Mouse (Mus musculus) heart, postnatal 0 days (tissue): ENCODE data around the gene Shank1. TPM values are rescaled to one million over a fixed set of nuclear protein-coding genes. Genes with fewer than 3 reads are reported as not detected.

ENCODE experiments used
- ATAC-seq: fragments of 200-750 bp; cut with Nextera tagmentation; 2 replicates; pipeline ENCODE4 v1.8.0; 2017; ENCODE audit warnings: low read depth, moderate number of reproducible peaks, moderate library complexity; ENCODE audit not compliant: insufficient read depth
- DNase-seq: peaks from one replicate; pipeline ENCODE4 v3.0.0-alpha.2; 2016; ENCODE audit warnings: low spot score
- H3K27ac ChIP-seq: fragments of 300-500 bp; sonication (generic); 2 replicates; pipeline ENCODE4 v1.5.1; 2014; ENCODE audit warnings: low read depth, mild to moderate bottlenecking
- H3K27me3 ChIP-seq: fragments of 300-500 bp; sonication (generic); 2 replicates; pipeline ENCODE4 v1.6.1; 2014; ENCODE audit warnings: low read length, mixed read lengths; ENCODE audit not compliant: control insufficient read depth, insufficient read depth
- H3K36me3 ChIP-seq: fragments of 300-500 bp; sonication (generic); replicated peaks from 2 replicates; pipeline ENCODE4 v1.6.1; 2014; ENCODE audit warnings: low read length, mixed read lengths; ENCODE audit not compliant: control insufficient read depth, insufficient read depth
- H3K4me1 ChIP-seq: fragments of 300-500 bp; sonication (generic); 2 replicates; pipeline ENCODE4 v1.6.1; 2014; ENCODE audit warnings: antibody characterized with exemption; ENCODE audit not compliant: control insufficient read depth, insufficient read depth
- H3K4me2 ChIP-seq: fragments of 300-500 bp; sonication (generic); 2 replicates; pipeline ENCODE4 v1.6.1; 2014; ENCODE audit warnings: low read depth, mild to moderate bottlenecking, low read length, moderate library complexity
- H3K4me3 ChIP-seq: fragments of 300-500 bp; sonication (generic); 2 replicates; pipeline ENCODE4 v1.5.1; 2014; ENCODE audit warnings: low read depth, low read length
- H3K9ac ChIP-seq: fragments of 300-500 bp; sonication (generic); replicated peaks from 2 replicates; pipeline ENCODE4 v1.6.1; 2014; ENCODE audit warnings: low read depth, low read length, mixed read lengths
- H3K9me3 ChIP-seq: fragments of 300-500 bp; sonication (generic); replicated peaks from 2 replicates; pipeline ENCODE4 v1.6.1; 2016; ENCODE audit warnings: low read length; ENCODE audit not compliant: control insufficient read depth
- CTCF ChIP-seq: IDR thresholded peaks from 2 replicates; pipeline ENCODE4 v1.5.1; 2016; ENCODE audit warnings: antibody characterized with exemption, control low read depth, low read depth
- EP300 ChIP-seq: IDR thresholded peaks from 2 replicates; pipeline ENCODE4 v1.6.1; 2016; ENCODE audit warnings: antibody characterized with exemption, low read depth
- WGBS: fragments of 180-500 bp; shearing (Covaris S2); extraction: QIAGEN DNeasy Blood & Tissue Kit; methylation state at CpG from one replicate; pipeline ENCODE4 v1.1.7; 2014; 5-methylcytosine and 5-hydroxymethylcytosine counted together
- polyA plus RNA-seq: library from polyadenylated mRNA; unstranded; fragments of >200 nt; fragmentation: Nextera tagmentation; extraction: Ambion mirVana; gene quantifications from 2 replicates; pipeline ENCODE4 v1.2.1, GENCODE M21; 2015
- total RNA-seq: library from RNA; depleted of rRNA; stranded (reverse); fragments of >200 nt; gene quantifications from 2 replicates; pipeline ENCODE4 v1.2.3, GENCODE M21; 2014; ENCODE audit warnings: low replicate concordance

Gene Shank1
- total and polyA plus RNA-seq, 2 experiments from 2014 or later: 0.36 to 0.61 TPM

DNA sequence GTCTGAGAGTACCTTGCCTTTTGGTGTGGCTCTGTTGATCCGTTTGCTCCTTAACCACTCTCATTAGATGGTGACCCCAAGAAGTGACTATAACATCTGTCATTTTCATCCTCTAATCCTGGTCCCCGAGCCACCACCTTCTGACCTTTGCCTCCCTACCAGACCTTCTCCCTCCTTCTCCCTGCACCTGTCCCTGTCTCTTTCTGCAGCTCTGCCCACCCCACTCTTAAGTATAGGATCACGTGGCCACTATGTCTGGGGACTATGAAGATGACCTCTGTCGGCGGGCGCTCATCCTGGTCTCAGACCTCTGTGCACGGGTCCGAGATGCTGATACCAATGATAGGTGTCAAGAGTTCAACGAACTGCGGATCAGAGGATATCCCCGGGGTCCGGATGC lies 75.7 kb downstream of the Shank1 start, which contains the start of gene 1700008O03Rik:
1700008O03Rik (minus strand) TSS at position 101 of the 400 bp plus-strand sequence.
- TF ChIP-seq CTCF (no peak), EP300 (no peak)
- DNase-seq (no peak), ATAC-seq (no peak)
- Histone ChIP-seq H3K4me1 (peaks cover 4% of the 10 kb centered on the region), H3K4me2 (peak within 1 kb of the TSS; percentile 87), H3K36me3 (no peaks in the 10 kb centered on the region), H3K4me3 (peak within 1 kb of the TSS; percentile 49), H3K9me3 (0 out of 2 replicates have a peak, but pooled peaks cover under 1% of the 10 kb centered on the region), H3K9ac (0 out of 2 replicates have a peak within 1 kb of the TSS, but pooled peaks have one; percentile 8), H3K27ac (no peak within 1 kb of the TSS), H3K27me3 (peaks cover 15% of the 10 kb centered on the region; the same call in 1 of the 2 replicates)
- WGBS: 71% methylated on average over 12 of the region's 12 CpGs

DNA sequence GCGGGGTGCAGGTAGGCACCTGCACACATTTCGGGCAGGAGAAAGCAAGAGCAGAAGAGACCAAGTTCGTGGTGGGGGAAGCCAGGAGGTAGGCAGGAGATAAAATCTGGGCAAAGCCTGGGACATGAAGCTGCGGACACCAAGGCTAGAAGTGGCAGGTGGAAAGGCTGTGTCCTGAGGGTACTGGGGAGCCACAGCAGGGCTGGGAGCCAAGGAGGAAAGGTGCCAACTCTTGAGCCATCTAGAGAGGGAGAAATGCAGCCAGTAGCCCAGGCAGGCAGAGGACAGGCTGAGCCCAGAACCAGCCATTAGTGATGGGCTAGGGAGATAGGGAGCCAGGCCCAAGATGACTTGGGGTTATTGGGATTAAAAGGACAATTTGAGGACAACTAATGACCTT lies 81.8 kb downstream of the Shank1 start:
- Histone ChIP-seq H3K9ac (no peak overlapping the region), H3K27ac (no peak overlapping the region), H3K9me3 (no peaks in the 10 kb centered on the region), H3K4me2 (no peak overlapping the region), H3K27me3 (0 out of 2 replicates have a peak, but pooled peaks cover 3% of the 10 kb centered on the region), H3K36me3 (no peaks in the 10 kb centered on the region), H3K4me3 (no peak overlapping the region), H3K4me1 (no peaks in the 10 kb centered on the region)
- DNase-seq (no peak), ATAC-seq (no peak)
- WGBS: 74% methylated on average over 4 of the region's 4 CpGs
- TF ChIP-seq EP300: no peak
- no peak for TF ChIP-seq CTCF

DNA sequence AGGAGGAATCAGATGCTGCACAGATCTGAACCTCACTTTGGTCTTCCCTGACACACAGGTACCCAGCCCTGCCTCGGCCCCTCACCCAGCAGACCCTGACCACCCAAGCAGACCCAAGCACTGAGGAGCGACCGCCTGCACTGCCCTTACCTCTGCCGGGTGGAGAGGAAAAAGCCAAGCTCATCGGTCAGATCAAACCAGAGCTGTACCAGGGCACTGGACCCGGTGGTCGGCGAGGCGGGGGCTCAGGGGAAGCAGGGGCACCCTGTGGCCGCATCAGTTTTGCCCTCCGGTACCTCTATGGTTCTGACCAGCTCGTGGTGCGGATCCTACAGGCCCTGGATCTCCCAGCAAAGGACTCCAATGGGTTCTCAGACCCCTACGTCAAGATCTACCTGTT lies 82.3 kb downstream of the Shank1 start:
- ATAC-seq (no peak), DNase-seq (no peak)
- Histone ChIP-seq H3K9me3 (no peaks in the 10 kb centered on the region), H3K4me1 (no peaks in the 10 kb centered on the region), H3K9ac (no peak overlapping the region), H3K36me3 (no peaks in the 10 kb centered on the region), H3K4me3 (no peak overlapping the region), H3K27ac (no peak overlapping the region), H3K4me2 (no peak overlapping the region), H3K27me3 (0 out of 2 replicates have a peak, but pooled peaks cover 3% of the 10 kb centered on the region)
- WGBS: 86% methylated on average over 14 of the region's 14 CpGs
- TF ChIP-seq EP300 (no peak), CTCF (no peak)

DNA sequence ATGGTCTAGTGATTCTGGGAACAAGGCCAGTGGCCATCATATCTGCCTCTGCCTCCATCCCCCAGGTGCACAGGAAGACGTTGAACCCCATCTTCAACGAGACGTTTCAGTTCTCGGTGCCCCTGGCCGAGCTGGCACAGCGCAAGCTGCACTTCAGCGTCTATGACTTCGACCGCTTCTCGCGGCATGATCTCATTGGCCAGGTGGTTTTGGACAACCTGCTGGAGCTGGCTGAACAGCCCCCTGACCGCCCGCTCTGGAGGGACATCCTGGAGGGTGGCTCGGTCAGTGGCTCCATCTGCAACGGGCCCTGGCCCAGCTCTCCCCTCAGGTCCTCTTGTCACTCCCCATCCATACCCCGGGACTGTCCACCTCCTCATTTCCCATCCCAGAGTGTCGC lies 83.2 kb downstream of the Shank1 start:
- TF ChIP-seq EP300 (no peak), CTCF (no peak)
- no peak for ATAC-seq
- WGBS: 88% methylated on average over 17 of the region's 17 CpGs

DNA sequence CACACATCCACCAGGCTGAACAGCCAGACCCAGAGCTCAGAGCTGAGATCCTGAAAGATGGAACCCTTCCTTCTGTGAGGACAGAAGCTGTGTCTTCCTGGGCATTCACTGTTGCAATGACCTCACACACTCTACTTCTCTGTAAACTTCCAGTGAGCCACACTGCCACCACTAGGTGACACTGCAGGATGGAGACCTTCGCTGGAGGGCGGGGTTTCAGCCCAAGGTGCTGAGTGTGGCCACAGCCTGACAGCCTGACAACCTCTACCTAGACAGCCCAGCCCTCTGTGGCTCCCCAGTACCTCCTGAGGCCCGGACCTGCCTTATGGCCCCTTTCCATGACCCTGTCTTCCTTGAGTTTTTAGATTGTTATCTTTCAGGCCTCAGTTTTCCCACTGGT lies 88.5 kb downstream of the Shank1 start:
- 11% methylated on average over 3 of the region's 3 CpGs for WGBS

More for the DNA sequence above, 83.2 kb downstream of the Shank1 start:
- Histone ChIP-seq H3K36me3 (no peaks in the 10 kb centered on the region), H3K4me2 (no peak overlapping the region), H3K27me3 (0 out of 2 replicates have a peak, but pooled peaks cover 3% of the 10 kb centered on the region), H3K4me1 (no peaks in the 10 kb centered on the region), H3K27ac (no peak overlapping the region), H3K9ac (no peak overlapping the region), H3K9me3 (no peaks in the 10 kb centered on the region), H3K4me3 (no peak overlapping the region)
- no peak for DNase-seq

DNA sequence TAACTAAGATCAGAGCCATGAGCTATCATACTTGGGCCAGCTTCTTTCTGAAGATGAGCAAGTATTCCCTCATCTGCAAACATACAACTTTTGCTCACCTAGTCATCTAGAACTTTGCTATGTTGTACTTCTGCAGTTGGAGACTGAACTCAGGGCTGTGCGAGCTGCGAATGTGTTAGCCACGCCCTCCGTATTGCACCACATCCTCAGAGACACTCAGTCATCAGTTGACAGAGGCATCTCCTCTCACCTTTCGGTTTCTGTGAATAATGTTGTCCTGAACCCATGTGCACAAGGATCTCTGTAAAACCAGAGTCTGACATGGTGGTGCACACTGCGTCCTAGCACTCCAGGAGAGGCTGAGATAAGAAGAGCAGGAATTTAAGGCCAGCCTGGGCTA lies 91.6 kb downstream of the Shank1 start:
- ATAC-seq (no peak), DNase-seq (no peak)
- H3K9ac ChIP-seq: no peak overlapping the region
- H3K36me3 ChIP-seq: no peaks in the 10 kb centered on the region
- no peak overlapping the region for H3K4me3 ChIP-seq
- TF ChIP-seq CTCF: no peak
- no peak overlapping the region for H3K4me2 ChIP-seq
- WGBS: 64% methylated on average over 6 of the region's 6 CpGs
- H3K4me1 ChIP-seq: no peaks in the 10 kb centered on the region
- H3K9me3 ChIP-seq: no peaks in the 10 kb centered on the region
- H3K27ac ChIP-seq: no peak overlapping the region
- H3K27me3 ChIP-seq: 0 out of 2 replicates have a peak, but pooled peaks cover 9% of the 10 kb centered on the region

More for the DNA sequence above, 88.5 kb downstream of the Shank1 start:
- no peaks in the 10 kb centered on the region for H3K9me3 ChIP-seq
- TF ChIP-seq EP300: no peak
- TF ChIP-seq CTCF: peak; percentile 78
- DNase-seq (peak; percentile 44), ATAC-seq (peak; percentile 71; the same call in 1 of the 2 replicates)
- no peaks in the 10 kb centered on the region for H3K36me3 ChIP-seq
- H3K4me2 ChIP-seq: no peak overlapping the region
- H3K9ac ChIP-seq: no peak overlapping the region
- no peak overlapping the region for H3K4me3 ChIP-seq
- H3K4me1 ChIP-seq: no peaks in the 10 kb centered on the region
- H3K27me3 ChIP-seq: 0 out of 2 replicates have a peak, but pooled peaks cover 9% of the 10 kb centered on the region
- no peak overlapping the region for H3K27ac ChIP-seq
